9 mouse cellular contexts compared by ENCODE assay signal in the genomic region with DNA sequence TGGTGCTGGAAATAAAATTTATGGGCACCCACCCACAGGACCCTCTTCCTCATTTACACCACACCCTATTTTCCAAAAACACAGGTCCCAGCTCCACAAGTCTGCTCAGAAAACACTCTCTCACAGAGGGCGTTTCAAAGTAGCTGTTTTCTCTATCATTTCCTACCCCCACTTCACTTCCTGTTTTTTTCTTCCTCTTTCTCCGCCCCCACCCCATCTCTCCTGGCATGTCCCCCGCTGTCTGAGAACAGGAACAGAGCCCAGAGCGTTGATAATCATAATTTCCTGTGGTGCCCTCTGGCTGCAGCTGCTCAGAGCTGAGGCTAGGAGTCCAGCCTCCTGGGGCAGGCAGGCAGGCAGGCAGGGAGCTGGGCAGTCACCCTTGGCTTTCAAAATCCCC. TPM values are rescaled to one million over a fixed set of nuclear protein-coding genes. Genes with fewer than 3 reads are reported as not detected.
A peak's percentile ranks its signal among the peaks of the same experiment; 100 is the strongest.
DNase-seq lines count a peak whose midpoint lies in the region; ATAC-seq and TF ChIP-seq lines count a peak whose summit lies in the region.
"Had no signal": no experiment of that assay in that cellular context is flagged by ENCODE, and none has a peak within 500 bp of the region (broad histone marks: within the 10 kb centered on the region; RNA-seq: fewer than 3 reads in every experiment).

No protein-coding gene starts in this region.

- no peak for DNase-seq in layer of hippocampus, adult 2 months (ENCODE audit: low spot score in 2 of 2)
- no peak for DNase-seq in layer of hippocampus, postnatal 36 days
- DNase-seq in heart, adult 11 months = peak; percentile 99
- peak; percentile 59 to 62 for DNase-seq in kidney, postnatal 36 days
- no peak for DNase-seq in cerebellum, adult 9-11 months
- no peak for DNase-seq in left cerebral cortex, adult 11 months (ENCODE audit: low spot score)
- DNase-seq in urinary bladder, postnatal 14 days (ENCODE audit: low spot score) = no peak

- H3K4me3 ChIP-seq in layer of hippocampus, adult 2 months = no peak overlapping the region
- H3K4me3 ChIP-seq: stomach, embryonic 15.5 days had no signal

- H3K27ac ChIP-seq in layer of hippocampus, adult 2 months = peak overlapping the region; percentile 76
- H3K27ac ChIP-seq: stomach, embryonic 15.5 days had no signal

- ATAC-seq in megakaryocyte progenitor cell, adult 5-6 weeks (replicated peaks; ENCODE audit: poor library complexity) = peak; percentile 92

- TF ChIP-seq CTCF in layer of hippocampus, adult 2 months (conservative IDR thresholded peaks at IDR 0.05) = peak; percentile 58

RNA-seq across cellular contexts. Expression of a gene that starts 39.9 kb away (rescaled TPM):
- total RNA-seq in layer of hippocampus, adult 2 months (2021) = 100 to 1,000 TPM; 178 to 186 TPM
- 100 to 1,000 TPM; 173 to 178 TPM for total RNA-seq in layer of hippocampus, postnatal 36 days (2021)
- 10.7 and 11.8 TPM in 2 replicates for total RNA-seq in megakaryocyte progenitor cell, adult 5-6 weeks (2015)
- total RNA-seq in megakaryocyte progenitor cell, adult 5-6 weeks (2017) = 7.2 and 7.5 TPM in 2 replicates

Comparison
In these comparisons a context has a peak if more than half of its experiments do, and no peak if none do; other contexts are left out.
1. DNase-seq: peak in heart, adult 11 months (single experiment) and kidney, postnatal 36 days (2 of 2); none in layer of hippocampus, adult 2 months (0 of 2), layer of hippocampus, postnatal 36 days (0 of 2), cerebellum, adult 9-11 months (single experiment), left cerebral cortex, adult 11 months (single experiment) and urinary bladder, postnatal 14 days (single experiment).
2. RNA of a gene that starts 39.9 kb away (total RNA-seq): 178 to 186 TPM in layer of hippocampus, adult 2 months and 173 to 178 TPM in layer of hippocampus, postnatal 36 days; 7.2 to 11.8 TPM in megakaryocyte progenitor cell, adult 5-6 weeks; every median in the first group is over 10 times any median in the second.